Mouse (Mus musculus) inflammation-experienced regulatory T-cells, adult 16 weeks (primary cell): ENCODE measurements around the gene Asf1a. TPM values are rescaled to one million over a fixed set of nuclear protein-coding genes. Genes with fewer than 3 reads are reported as not detected.

Experiments used
- polyA plus RNA-seq: library from polyadenylated mRNA; unstranded; fragments of 100-300 nt; shearing (Covaris generic); gene quantifications from one replicate; pipeline ENCODE4 v1.2.1, GENCODE M21; 2017

The Asf1a gene
- polyA plus RNA-seq: 26.1 TPM

DNA sequence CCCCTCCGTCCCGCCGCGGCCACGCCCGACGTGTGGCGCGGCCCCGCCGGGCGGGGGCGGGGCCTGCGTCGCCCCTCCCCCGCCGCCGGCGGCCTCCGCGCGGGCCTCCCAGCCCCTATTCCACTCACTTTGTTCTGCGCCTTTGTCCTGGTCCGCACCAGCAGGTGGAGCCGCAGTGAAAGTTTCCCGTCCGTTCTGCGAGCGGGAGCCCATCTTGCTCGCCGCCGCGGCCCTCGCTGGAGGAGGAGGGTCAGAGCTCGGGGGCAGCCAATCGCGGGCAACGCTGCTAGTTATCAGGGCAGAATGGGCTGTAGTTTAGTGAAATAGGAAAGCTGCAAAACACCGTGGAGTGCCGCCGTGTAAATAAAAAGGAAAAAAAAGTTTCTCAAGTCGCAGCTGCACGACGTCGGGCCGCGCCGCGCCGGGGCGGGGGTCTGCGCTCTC, at the start of gene Asf1a:
Gene Asf1a, plus strand, starts transcription at position 81 of the 444 bp plus-strand sequence.

DNA sequence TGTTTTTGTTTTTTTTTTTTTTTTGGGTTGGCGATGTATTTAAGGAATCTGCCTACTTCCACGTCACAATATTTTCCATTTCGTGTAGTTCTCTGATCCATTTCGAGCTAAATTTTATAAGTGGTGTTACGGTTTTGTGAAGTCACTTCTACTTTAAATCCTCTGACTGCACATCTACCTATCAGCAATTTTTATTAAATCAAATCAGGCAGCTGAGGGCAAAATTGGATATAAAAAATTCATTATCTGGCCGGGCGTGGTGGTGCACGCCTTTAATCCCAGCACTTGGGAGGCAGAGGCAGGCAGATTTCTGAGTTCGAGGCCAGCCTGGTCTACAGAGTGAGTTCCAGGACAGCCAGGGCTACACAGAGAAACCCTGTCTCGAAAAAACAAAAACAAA, 33.8 kb downstream of the Asf1a start, which contains the start of gene Mcm9:
Gene Mcm9, minus strand, starts transcription at position 101 of the 400 bp plus-strand sequence.

Other genes with a start within 250 kb of the Asf1a start
- 3.2 TPM for gene Cep85l, start 216.8 kb upstream of the Asf1a start, polyA plus RNA-seq
- gene Mcm9, start 33.7 kb downstream of the Asf1a start, polyA plus RNA-seq: 3.6 TPM
- not detected for gene Fam184a, start 154.4 kb downstream of the Asf1a start, polyA plus RNA-seq